Mouse (Mus musculus): ENCODE measurements at regions not wholly inside any gene's neighbourhood (a gene's known extent, or its start where the extent isn't known, plus 50 kb on each side); places are given as distances from the start of the nearest gene placed in this dataset.

DNA sequence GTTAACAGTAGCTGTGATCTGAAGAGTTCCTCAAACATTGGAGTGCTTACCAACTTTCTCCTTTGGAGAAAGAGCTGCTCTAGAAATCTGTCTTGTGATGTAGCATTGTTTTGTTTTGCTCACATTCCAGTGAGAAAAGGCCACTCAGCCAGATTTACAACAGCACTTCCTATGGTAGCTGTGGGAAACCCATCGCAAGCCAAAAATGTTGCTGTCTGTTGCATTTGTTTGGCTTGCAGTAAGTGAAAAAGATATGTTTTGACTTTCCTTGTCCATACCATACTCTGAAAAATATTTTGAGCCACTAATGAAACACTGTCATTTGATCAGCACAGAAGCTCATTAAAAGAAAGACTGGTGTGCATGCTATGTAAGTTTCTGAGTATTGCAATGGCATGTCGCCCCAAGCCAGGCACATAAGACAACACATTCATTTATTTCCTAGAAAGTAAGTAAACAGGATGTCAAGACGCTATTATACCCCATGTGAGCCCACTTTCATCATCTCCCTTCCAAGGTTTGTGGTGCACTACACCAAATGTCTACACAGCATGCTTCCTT, 66.2 kb downstream of the Car2 start:
- DNase-seq (ENCODE audit: low read depth, low spot score), result no peak

DNA sequence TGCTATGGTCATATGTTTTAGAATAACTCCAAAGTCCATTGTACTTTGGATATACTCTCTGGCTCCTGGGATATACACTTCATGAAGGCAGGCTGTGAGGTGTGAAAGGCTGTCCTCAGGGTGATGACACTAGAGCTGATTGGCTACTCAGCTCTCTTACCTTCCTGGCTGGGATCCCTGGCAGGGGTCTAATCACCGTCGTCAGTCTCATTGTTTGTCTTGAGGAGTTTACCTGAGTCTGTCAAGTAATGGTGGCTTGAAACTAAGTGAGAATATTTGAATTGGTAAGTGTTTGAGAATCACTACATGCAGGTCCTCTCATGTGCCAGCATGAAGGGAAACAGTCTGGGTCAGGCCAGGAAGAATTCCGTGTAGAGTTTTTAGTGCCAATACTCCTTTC, 66.9 kb downstream of the Car2 start:
- DNase-seq (ENCODE audit: low read depth, low spot score), result no peak

DNA sequence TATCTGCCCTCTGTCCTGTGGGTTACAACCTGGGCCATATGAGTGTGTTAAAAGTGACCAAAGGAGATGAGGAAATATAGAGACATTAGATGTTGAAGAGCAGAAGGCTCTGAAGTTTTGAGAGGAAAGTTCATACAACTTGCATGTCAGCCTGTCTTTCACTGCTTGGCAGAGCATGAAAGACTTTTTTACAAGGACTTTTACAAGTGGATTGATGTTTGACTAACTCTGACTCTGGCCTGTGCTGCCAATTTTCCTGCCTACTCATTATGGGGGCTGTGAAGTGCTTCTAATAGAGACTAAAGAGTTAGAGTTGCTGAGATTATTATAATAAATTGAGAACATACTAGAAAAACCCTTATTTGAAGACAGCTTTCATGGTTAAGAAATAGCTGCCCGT, 71.4 kb downstream of the Car2 start:
- no peak for DNase-seq (ENCODE audit: low read depth, low spot score)

DNA sequence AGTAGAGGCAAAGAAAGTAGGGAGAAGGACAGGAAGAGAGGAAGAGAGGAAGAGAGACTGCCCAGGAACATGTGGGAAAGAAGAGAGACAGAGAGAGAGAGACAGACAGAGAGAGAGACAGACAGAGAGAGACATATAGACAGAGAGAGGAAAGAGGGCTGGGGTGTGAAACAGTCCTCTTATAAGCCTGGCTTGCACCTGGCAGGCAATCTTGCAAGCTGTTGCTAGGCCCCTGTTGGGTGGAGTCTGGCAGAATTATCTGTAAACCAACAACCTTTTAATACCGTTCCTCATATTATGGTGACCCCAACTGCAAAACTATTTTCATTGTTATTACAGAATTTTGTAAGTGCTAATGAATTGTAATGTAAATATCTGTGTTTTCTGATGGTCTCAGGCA, 72.2 kb downstream of the Car2 start:
- no peak for DNase-seq (ENCODE audit: low read depth, low spot score)

DNA sequence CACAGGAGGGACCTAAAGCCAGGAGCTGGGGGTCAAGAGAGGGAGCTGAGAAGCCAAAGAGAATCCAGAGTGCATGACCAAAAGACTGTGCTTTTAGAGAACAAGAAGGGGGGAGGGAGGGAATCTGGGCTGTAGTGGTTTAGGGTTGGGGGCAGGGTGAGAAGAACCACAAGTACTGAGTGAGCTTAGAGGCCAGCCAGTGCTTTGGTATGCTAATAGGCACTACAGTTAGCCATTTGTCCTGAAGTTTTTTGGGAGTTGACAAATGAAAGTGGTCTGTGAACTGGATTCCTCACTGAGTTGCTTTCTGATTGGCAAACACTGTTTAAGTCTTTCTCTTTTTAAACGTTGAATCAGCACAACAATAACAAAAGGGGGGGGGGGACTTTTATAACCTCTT, 73.5 kb downstream of the Car2 start:
- DNase-seq (ENCODE audit: low read depth, low spot score), result no peak

DNA sequence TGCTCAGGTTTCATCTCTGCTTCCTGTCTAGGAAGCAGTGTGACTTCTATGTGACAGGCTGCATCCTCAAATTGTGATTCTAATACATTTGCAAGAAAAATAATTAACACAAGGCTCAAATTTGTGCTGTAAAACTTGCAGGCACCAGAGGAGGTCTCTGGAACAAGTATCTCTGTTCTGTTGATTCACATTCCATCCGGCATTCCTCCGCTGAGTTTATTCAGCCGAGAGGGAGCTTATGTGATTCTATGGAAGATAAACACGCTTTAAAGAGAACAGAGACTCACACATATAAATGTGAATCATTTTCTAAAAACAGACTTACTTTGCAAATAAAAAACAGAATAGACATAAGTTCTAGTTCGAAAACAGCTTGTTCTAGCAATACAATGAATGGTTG, 78.7 kb downstream of the Car2 start:
- DNase-seq (ENCODE audit: low read depth, low spot score), result no peak

DNA sequence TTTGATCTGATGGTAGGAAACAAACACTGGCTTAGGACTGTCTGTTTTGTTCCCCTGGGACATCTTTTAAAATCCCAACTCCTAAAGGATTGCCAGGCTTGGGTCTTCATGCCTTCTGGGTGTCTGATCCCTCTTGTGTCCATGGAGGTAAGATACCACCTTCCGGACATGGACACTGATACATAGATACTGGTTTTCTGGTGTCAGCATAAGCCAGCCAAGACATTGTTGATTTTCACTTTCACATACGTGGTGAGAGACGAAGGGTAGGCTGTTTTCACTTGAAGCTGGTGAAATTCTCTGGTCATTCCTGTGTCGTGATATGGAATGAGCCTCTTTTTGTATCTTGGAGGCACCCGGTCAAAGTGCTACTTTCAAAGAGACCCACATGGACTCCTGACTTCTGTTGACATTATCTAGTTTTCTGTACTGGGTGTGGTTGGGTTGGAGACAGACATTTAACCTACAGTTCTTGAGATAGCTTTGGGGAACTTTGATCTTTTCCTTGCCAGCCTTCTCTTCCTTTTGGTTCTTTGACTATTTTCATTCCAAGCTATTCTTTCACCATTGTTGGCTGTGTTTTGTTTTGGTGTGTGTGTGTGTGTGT, 79.5 kb downstream of the Car2 start:
- no peak for DNase-seq (ENCODE audit: low read depth, low spot score)

DNA sequence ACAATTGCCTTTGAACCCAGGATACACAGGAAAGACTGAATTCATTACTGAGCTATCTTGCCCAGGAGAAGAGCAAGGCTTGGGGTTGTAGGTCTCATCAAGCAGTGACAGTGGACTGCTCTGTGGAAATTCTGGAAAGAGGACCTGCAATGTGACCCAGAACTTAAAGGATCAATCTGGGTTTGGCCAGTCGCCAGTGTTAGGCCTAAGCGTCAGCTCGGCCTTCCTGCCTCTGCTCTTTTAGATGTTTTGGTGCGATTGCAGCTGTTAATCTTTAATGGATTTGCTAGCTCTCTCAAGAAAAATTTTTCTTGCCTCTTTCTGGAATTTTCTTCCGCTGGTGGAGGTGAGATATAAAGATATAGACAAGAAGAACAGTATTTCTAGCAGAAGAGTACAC, 81.2 kb downstream of the Car2 start:
- no peak for DNase-seq (ENCODE audit: low read depth, low spot score)

DNA sequence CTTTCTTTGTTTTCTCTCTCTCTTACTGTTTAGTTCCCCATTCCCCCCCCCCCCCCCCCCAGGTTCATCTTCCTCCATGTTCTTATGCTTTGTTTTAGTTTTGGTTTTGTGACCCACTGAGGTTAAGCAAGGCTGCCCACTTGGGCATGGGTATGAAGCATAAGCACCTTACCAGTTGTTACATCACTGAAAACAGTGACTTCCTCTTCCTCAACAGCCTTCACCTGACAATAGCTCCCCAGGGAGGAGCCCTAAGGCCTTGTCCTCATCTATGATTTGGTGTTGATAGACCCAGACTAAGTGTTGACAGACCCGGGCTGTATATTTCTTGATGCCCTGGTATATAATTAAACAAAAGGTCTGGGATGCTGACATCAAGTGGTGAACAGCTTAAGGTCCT, 82.3 kb downstream of the Car2 start:
- DNase-seq (ENCODE audit: low read depth, low spot score), result no peak

DNA sequence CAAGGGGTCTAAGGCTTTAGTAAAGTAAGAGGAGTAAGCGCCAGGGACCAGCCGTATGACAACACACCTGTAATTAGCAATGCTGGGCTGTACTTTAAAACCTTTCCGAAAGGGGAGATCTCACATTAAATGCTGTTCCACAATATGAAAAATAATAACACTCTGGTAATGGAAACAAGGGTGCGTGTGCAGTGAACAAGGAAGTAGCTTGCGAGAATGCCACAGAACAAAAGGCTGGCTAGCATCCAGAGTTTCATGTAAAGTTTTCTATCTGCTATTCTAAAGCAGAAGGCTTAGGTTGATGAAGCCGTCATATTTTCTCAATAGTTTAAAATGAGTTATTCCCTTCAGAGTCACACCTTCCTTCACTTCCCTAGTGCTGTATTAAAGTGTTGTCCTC, 83.6 kb downstream of the Car2 start:
- no peak for DNase-seq (ENCODE audit: low read depth, low spot score)

DNA sequence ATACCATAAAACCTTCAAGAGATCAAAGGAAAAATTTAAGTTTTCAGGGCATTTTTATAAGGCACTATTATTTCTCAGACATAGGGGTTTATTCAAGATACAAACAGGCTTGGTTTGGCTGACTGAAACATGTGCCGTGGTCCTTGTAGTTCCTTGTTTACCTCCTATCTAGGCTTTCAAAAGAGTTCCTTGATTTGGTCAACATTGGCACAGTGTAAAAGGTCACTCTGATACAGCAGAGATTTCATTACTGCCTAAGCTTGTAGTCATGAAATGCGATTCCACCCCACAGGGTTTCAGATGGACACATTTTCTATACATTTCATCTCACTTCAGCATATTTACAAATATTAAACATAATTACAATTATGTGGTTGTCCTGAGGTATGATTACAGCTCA, 85.6 kb downstream of the Car2 start:
- DNase-seq (ENCODE audit: low read depth, low spot score), result no peak

DNA sequence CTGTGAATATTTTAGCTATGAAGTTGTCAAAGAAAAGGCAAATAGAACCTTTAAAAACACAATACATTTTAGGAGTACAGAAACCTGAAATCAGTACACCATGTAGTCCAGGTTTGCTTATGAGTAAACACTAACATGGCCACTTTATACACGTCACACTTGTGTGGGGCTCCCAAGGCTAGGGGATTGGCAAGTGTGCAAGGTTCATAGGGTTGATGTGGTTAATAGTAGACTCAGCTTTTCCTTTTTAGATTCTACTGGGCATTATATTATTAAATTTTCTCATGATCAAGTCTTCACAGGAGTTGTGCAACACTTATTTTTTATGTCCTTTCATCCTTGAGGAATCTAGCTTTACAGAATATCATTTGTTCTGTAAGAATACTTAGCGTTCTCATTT, 88.7 kb downstream of the Car2 start:
- DNase-seq (ENCODE audit: low read depth, low spot score), result no peak

DNA sequence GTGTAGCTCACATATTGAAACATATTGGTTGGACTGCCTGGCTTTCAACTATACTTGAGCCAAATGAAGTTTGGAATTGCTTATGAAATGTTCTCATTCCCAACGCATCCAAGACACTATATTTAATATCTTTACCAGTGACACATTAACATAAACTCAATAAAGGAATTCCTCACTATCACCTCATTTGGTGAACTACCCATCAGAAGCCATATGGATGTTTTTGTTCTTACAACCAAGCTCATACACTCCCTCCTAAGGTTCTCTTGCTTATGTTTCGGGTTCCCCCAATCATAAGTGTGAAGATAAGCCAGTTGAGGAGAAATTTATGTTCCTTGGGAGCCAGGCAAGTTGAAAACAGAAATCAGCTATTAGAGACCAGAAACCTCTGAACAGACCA, 89.1 kb downstream of the Car2 start:
- no peak for DNase-seq (ENCODE audit: low read depth, low spot score)

DNA sequence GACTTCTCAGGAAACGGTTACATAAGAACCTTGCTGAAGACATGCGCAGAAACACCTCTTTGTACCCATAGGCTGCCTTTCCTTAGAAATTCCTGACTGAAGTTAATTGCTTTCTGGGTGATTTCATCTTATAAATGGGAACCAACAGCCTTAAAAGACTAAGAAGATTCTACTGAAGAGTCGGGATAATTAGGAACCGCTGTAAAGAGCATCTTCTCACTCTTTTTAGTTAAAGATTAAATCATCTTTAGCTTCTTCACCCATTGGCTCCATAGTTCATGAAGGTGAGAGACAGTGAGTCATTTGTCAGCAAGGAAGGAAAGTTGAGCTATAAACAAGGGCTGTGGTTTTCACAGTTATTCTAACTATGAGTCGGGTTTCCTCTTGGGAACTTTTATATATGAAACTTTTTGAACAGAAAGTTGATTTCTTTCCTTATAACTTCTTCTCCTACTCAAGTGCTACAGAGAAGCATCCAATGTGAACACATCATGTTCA, 93.1 kb downstream of the Car2 start:
- DNase-seq (ENCODE audit: low read depth, low spot score), result no peak

DNA sequence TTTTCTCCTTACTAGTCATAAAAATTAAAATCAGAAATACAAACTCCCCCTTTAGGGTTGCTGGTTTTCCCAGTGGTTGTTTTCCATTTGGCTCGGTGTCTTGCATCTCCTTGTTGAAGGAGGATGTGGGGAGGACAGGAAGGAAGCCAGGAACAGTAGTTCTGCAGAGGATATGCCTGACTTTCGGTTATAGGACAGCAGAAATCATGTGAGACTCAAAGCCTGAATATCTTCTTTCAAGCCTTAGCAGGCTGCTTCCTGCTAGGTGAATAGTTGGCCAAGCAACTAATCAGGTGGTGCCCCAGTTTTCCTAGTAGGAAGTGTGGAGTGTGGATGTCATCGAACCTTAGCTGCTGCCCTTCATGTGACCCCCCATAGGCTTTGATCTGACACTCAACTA, 103.6 kb downstream of the Car2 start:
- no peak for DNase-seq (ENCODE audit: low read depth, low spot score)

DNA sequence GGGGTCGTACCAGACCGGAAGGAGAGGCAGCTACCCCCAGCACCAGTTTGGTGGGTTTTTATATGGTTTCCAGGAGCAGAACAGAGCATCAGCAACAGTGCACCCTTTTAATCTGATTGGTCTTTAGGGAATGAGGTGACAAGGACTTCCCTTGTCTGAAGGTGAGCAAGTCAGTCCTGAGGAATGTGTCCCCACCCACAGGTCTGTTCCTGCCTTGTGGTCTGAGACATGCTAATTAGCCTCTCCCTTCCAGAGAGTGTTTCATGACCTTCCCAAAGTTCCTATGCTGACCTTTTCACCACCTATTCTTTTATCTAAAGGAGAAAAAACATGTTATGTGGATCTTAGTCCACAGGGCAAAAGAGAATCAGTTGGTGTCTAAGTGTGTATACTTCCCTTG, 107.9 kb downstream of the Car2 start:
- DNase-seq (ENCODE audit: low read depth, low spot score), result no peak

DNA sequence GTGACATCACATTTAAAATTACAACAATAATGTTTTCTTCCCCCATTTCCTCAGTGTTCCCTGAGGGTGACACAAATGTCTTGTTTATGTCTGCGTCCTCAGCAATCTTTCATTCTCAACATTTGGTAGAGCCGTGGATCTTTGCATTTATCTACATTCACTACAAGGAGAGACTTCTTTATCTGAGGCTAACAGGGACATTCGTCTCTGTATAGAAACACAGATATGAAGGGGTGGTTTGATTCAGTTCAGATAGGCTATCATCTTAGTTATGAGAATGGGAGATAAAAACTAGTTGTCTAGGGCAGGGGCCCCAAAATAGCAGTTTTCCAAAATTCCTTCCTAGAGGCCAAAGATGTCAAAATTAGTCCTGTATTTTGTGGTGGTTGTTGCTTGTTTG, 111.2 kb downstream of the Car2 start:
- no peak for DNase-seq (ENCODE audit: low read depth, low spot score)

DNA sequence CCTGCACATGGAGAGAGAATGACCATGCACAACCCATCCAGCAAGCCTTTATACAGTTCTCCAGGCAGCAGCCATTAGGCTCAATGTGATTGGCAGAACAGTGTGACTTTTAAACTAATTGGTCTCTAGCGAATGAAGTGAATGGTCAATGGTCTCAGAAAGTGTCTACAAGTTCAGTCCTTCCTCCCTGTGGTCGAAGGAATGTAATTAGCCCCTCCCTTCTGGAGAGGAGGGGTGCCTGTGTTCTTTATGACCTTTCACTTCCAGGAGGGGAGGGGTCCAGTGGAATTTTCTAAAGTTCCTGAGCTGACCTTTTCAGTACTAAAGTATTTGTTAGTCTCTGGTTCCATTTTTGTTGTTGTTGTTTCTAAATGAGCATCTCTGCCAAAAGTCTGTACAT, 112.4 kb downstream of the Car2 start:
- no peak for DNase-seq (ENCODE audit: low read depth, low spot score)

DNA sequence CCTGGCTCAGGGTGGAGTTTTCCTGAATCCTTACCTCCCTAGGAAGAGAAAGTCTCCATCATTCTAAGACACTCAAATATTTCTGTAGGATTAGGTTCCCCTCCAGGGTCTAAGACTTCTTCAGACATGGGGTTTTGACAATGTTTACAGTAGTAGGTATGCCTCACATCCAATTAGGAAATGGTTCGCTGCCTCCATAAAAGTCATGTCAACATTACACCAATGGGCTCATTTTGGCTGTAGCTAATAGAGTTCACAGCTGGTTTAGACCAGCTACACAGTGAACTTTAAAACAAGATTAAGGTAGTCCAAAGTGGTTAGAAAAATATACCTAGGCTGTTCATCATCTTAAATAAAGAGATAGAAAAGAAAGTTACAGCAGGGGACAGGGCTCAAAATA, 113.3 kb downstream of the Car2 start:
- no peak for DNase-seq (ENCODE audit: low read depth, low spot score)

DNA sequence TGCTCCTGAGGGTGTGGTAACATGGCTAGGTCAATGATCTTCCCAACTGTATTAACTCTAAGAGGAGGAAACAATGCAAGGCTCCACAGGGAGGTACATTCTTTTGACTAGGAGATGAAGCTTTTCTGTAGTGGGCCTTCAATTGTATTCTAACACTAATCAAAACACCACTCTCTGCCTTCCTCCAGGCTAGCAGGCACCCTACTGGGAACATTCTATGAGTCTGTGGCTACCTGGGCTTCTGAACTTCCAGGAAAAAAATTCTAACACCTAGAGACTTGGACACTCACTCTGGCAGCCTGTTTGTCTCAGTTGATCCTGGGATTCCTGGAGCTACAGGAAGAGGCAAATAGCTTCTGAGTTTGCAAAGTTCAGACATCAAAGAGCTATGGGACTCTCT, 113.8 kb downstream of the Car2 start:
- no peak for DNase-seq (ENCODE audit: low read depth, low spot score)

DNA sequence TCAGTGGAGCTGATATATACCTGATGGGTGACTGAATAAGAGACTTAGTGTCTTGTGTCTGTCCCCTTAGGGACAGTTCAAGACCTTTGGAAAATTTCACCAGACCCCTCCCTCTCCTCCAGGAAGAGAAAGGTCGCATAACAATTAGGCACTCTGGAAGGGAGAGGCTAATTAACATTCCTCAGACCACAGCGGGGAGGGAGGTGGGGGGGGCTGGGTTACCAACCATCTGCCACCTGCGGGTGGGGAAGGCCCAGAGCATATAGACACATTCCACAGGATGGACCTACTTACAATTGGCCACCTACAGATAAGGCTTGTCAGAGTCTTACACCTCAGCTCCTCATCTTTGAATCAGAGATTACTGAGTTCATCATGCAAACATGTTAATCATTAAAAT, 114.6 kb downstream of the Car2 start:
- DNase-seq (ENCODE audit: low read depth, low spot score), result no peak

DNA sequence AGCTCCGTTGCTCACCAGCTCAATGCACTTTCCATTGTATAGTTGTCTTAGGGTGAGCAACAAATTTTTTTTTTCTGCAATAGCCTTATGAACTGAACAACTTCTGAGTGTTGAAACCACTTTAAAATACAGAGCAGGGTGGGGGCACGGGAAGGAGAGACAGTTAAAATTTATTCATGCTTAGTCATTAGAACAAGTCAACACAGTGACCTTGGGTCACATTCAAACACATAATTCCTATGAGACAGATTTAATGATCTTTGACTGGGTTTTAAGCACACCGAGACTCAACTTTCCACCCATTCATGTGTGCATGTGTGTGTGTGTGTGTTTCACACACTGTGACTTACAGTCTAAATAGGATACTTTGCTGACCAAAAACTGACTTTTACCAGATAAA, 121.7 kb downstream of the Car2 start:
- no peak for DNase-seq (ENCODE audit: low read depth, low spot score)

DNA sequence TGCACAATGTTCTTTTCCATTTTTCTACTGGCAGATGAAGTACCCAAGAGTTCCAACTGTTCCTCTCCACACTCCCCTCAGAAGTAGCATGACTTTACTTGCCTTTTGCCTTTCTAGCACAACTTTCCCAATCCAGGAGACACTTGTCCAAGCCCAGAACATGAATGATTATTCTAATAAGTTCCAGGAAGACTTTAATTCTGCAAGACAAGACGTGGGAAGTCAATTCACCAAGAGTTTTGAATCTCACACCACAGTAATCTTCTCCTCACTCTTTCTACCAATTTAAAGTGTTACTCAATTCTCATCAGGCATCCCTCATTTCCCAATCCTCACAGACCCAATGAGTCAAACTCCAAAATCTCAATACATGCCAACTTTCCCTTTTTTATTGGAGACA, 122.4 kb downstream of the Car2 start:
- DNase-seq (ENCODE audit: low read depth, low spot score), result no peak

DNA sequence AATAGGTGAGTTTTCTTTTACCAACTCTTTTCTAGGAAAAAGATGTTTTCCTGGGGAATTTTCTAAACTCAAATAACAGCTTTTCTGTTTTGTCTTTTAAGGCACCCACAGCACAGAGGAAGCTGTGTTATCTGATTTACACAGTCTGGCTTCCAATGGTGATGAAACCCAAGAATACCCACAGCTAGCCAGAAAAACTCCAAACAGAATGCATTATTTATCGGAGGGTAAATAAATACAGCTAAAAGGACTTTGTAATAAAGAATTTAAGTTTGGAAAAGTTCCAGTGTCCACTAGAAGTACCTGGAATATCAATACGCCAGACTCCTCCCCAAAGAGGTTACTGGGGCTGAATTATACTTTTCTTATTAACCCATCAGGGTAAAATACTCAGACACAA, 123.7 kb downstream of the Car2 start:
- DNase-seq (ENCODE audit: low read depth, low spot score), result no peak
